ENCODE assay signal across 8 mouse cellular contexts in genomic region chr17:25222504-25222940, GRCm38 (mm10). TPM values are rescaled to one million over a fixed set of nuclear protein-coding genes. Genes with fewer than 3 reads are reported as not detected.
DNase-seq lines count a peak whose midpoint lies in the region; ATAC-seq and TF ChIP-seq lines count a peak whose summit lies in the region.
"Not testable (repeated sequence)": the region's sequence is repeated elsewhere in the genome, so short reads cannot be mapped to it uniquely, and the experiment has no call there.

No protein-coding gene starts in this region.

- WGBS in forebrain, embryonic 12.5 days, result 8% methylated on average over 14 of the region's 28 CpGs
- WGBS in hindbrain, embryonic 11.5 days, result 13% methylated on average over 14 of the region's 28 CpGs
- WGBS in lung, postnatal 0 days, result 26% methylated on average over 8 of the region's 28 CpGs
- WGBS in olfactory bulb, adult 2 months, result 13% methylated on average over 23 of the region's 28 CpGs

- H3K4me2 ChIP-seq in forebrain, embryonic 12.5 days, result peak overlapping the region; percentile 74
- peak overlapping the region; percentile 52 for H3K4me2 ChIP-seq in hindbrain, embryonic 11.5 days (replicated peaks; ENCODE audit: low read depth, low read length)
- H3K4me2 ChIP-seq in lung, postnatal 0 days (replicated peaks; ENCODE audit: low read depth, low read length), result peak overlapping the region; percentile 48

- peaks cover 85% of the 10 kb centered on the region for H3K4me1 ChIP-seq in G1E (ENCODE audit: insufficient read depth, low read depth, low read length)
- H3K4me1 ChIP-seq in forebrain, embryonic 12.5 days, result peaks cover 14% of the 10 kb centered on the region
- not testable (repeated sequence) for H3K4me1 ChIP-seq in hindbrain, embryonic 11.5 days (replicated peaks; ENCODE audit: control insufficient read depth, insufficient read depth, low read length); lung, postnatal 0 days (ENCODE audit: insufficient read depth, low read depth, low read length)
- peaks cover 15% of the 10 kb centered on the region for H3K4me1 ChIP-seq in olfactory bulb, adult 2 months (ENCODE audit: control insufficient read depth, insufficient read depth, low read length)

- peak; percentile 50 for ATAC-seq in G1E (ENCODE audit: extremely low read depth, insufficient number of reproducible peaks, low FRiP score, poor library complexity, severe bottlenecking)
- ATAC-seq in forebrain, embryonic 12.5 days (ENCODE audit: low FRiP score), result peak; percentile 79
- peak; percentile 80 for ATAC-seq in hindbrain, embryonic 11.5 days (ENCODE audit: low FRiP score)
- ATAC-seq in lung, postnatal 0 days, result peak; percentile 90

- not testable (repeated sequence) for H3K9ac ChIP-seq in forebrain, embryonic 12.5 days; hindbrain, embryonic 11.5 days (ENCODE audit: low read depth, low read length); lung, postnatal 0 days (replicated peaks; ENCODE audit: low read depth)

- peak overlapping the region; percentile 73 for H3K4me3 ChIP-seq in G1E (ENCODE audit: low read depth, low read length)
- H3K4me3 ChIP-seq in forebrain, embryonic 12.5 days (replicated peaks), result peak overlapping the region; percentile 41
- peak overlapping the region; percentile 33; the same call in 1 of the 2 replicates for H3K4me3 ChIP-seq in hindbrain, embryonic 11.5 days (ENCODE audit: low read depth, low read length)
- peak overlapping the region; percentile 14; the same call in 1 of the 2 replicates for H3K4me3 ChIP-seq in lung, postnatal 0 days (ENCODE audit: low read depth, low read length)
- peak overlapping the region; percentile 34 for H3K4me3 ChIP-seq in olfactory bulb, adult 2 months (ENCODE audit: insufficient read depth, low read depth, low read length)

- not testable (repeated sequence) for TF ChIP-seq EP300 in lung, postnatal 0 days (IDR thresholded peaks at IDR 0.05)

- H3K27ac ChIP-seq in forebrain, embryonic 12.5 days; hindbrain, embryonic 11.5 days (ENCODE audit: low read depth, low read length); lung, postnatal 0 days (ENCODE audit: low read length): not testable (repeated sequence)
- H3K27ac ChIP-seq in olfactory bulb, adult 2 months (ENCODE audit: insufficient read depth, low read depth, low read length), result peak overlapping the region; percentile 59; the same call in 1 of the 2 replicates

- H3K9me3 ChIP-seq in G1E (replicated peaks); forebrain, embryonic 12.5 days; hindbrain, embryonic 11.5 days (ENCODE audit: control insufficient read depth, low read length); lung, postnatal 0 days (ENCODE audit: low read length): not testable (repeated sequence)

- not testable (repeated sequence) for TF ChIP-seq CTCF in G1E (IDR thresholded peaks at IDR 0.05; ENCODE audit: low read depth, low read length); lung, postnatal 0 days (IDR thresholded peaks at IDR 0.05); olfactory bulb, adult 2 months (IDR thresholded peaks at IDR 0.05; ENCODE audit: insufficient read depth, low read depth, low read length)

- H3K36me3 ChIP-seq in G1E (replicated peaks), result peaks cover 81% of the 10 kb centered on the region
- peaks cover 16% of the 10 kb centered on the region for H3K36me3 ChIP-seq in forebrain, embryonic 12.5 days (replicated peaks)
- not testable (repeated sequence) for H3K36me3 ChIP-seq in hindbrain, embryonic 11.5 days (ENCODE audit: control insufficient read depth, insufficient read depth, low read length); lung, postnatal 0 days (ENCODE audit: insufficient read depth, low read length)

- TF ChIP-seq POLR2A in olfactory bulb, adult 2 months (IDR thresholded peaks at IDR 0.05; ENCODE audit: insufficient read depth, low read depth, low read length), result not testable (repeated sequence)

- not testable (repeated sequence) for H3K27me3 ChIP-seq in G1E (ENCODE audit: insufficient read depth, low read length); forebrain, embryonic 12.5 days; hindbrain, embryonic 11.5 days (ENCODE audit: control insufficient read depth, insufficient read depth, low read length); lung, postnatal 0 days (replicated peaks; ENCODE audit: insufficient read depth, low read length)

- not testable (repeated sequence) for DNase-seq in G1E (ENCODE audit: low spot score); hindbrain, embryonic 11.5 days (ENCODE audit: low spot score); lung, postnatal 0 days (ENCODE audit: low spot score)
- peak; percentile 54 for DNase-seq in cerebellum, adult 8-10 months
- DNase-seq in left cerebral cortex, postnatal 14 days (ENCODE audit: low spot score in 2 of 2), result peak; percentile 23 to 58
- peak; percentile 50 to 71 for DNase-seq in thymus, postnatal 36 days

- intact Hi-C loops in left cerebral cortex, postnatal 14 days (cut with DNase I), result not testable (repeated sequence)

RNA-seq across cellular contexts. Expression of gene Gnptg, which starts 17.4 kb away (rescaled TPM):
- 9.7 and 10.0 TPM in 2 replicates for total RNA-seq in G1E (2014; fragmentation: Nextera tagmentation)
- total RNA-seq in G1E (2017), result 22.2 and 31.1 TPM in 2 replicates
- 5.4 and 11.6 TPM in 2 replicates for polyA plus RNA-seq in G1E (2012)
- polyA plus RNA-seq in forebrain, embryonic 12.5 days (2016; fragmentation: Nextera tagmentation; extraction: Ambion mirVana), result 60.1 and 64.4 TPM in 2 replicates
- polyA plus RNA-seq in hindbrain, embryonic 11.5 days (2014; fragmentation: Nextera tagmentation; extraction: Ambion mirVana), result 51.5 and 57.2 TPM in 2 replicates
- 10 to 100 TPM; 72.2 to 73.5 TPM for total RNA-seq in left cerebral cortex, postnatal 14 days (2021)
- 68.3 and 74.5 TPM in 2 replicates for polyA plus RNA-seq in lung, postnatal 0 days (2015; fragmentation: Nextera tagmentation; extraction: Ambion mirVana)
- not detected in 2 replicates for polyA plus RNA-seq in olfactory bulb, adult 2 months (2012; ENCODE audit: insufficient read depth, insufficient read length, low replicate concordance, missing spikeins)

RNA-seq across cellular contexts. Expression of gene Tsr3, which starts 17.4 kb away (rescaled TPM):
- 15.2 and 17.6 TPM in 2 replicates for total RNA-seq in G1E (2014; fragmentation: Nextera tagmentation)
- 34.4 and 41.0 TPM in 2 replicates for total RNA-seq in G1E (2017)
- 22.4 and 24.2 TPM in 2 replicates for polyA plus RNA-seq in G1E (2012)
- polyA plus RNA-seq in forebrain, embryonic 12.5 days (2016; fragmentation: Nextera tagmentation; extraction: Ambion mirVana), result 61.0 and 64.2 TPM in 2 replicates
- polyA plus RNA-seq in hindbrain, embryonic 11.5 days (2014; fragmentation: Nextera tagmentation; extraction: Ambion mirVana), result 60.3 and 64.9 TPM in 2 replicates
- 10 to 100 TPM; 25.0 to 27.2 TPM for total RNA-seq in left cerebral cortex, postnatal 14 days (2021)
- 33.0 and 37.2 TPM in 2 replicates for polyA plus RNA-seq in lung, postnatal 0 days (2015; fragmentation: Nextera tagmentation; extraction: Ambion mirVana)
- not detected in 2 replicates for polyA plus RNA-seq in olfactory bulb, adult 2 months (2012; ENCODE audit: insufficient read depth, insufficient read length, low replicate concordance, missing spikeins)

RNA-seq across cellular contexts. Expression of gene Baiap3, which starts 33.6 kb away (rescaled TPM):
- total RNA-seq in G1E (2014; fragmentation: Nextera tagmentation) (not detected in 2 replicates), G1E (2017) (0.17 and 0.33 TPM in 2 replicates)
- polyA plus RNA-seq in G1E (2012), result 0.06 TPM in 1 of 2 replicates, not detected in the other
- polyA plus RNA-seq in forebrain, embryonic 12.5 days (2016; fragmentation: Nextera tagmentation; extraction: Ambion mirVana), result 2.9 and 3.8 TPM in 2 replicates
- 2.0 and 4.4 TPM in 2 replicates for polyA plus RNA-seq in hindbrain, embryonic 11.5 days (2014; fragmentation: Nextera tagmentation; extraction: Ambion mirVana)
- 10 to 100 TPM; 15.2 to 23.8 TPM for total RNA-seq in left cerebral cortex, postnatal 14 days (2021)
- polyA plus RNA-seq in lung, postnatal 0 days (2015; fragmentation: Nextera tagmentation; extraction: Ambion mirVana), result 2.6 and 2.8 TPM in 2 replicates
- polyA plus RNA-seq in olfactory bulb, adult 2 months (2012; ENCODE audit: insufficient read depth, insufficient read length, low replicate concordance, missing spikeins), result not detected in 2 replicates

RNA-seq across cellular contexts. Expression of gene Unkl, which starts 34.3 kb away (rescaled TPM):
- total RNA-seq in G1E (2014; fragmentation: Nextera tagmentation) (14.1 and 15.0 TPM in 2 replicates), G1E (2017) (8.5 and 10.1 TPM in 2 replicates)
- polyA plus RNA-seq in G1E (2012), result 59.4 and 65.9 TPM in 2 replicates
- polyA plus RNA-seq in forebrain, embryonic 12.5 days (2016; fragmentation: Nextera tagmentation; extraction: Ambion mirVana), result 10.0 and 11.3 TPM in 2 replicates
- 4.3 and 4.5 TPM in 2 replicates for polyA plus RNA-seq in hindbrain, embryonic 11.5 days (2014; fragmentation: Nextera tagmentation; extraction: Ambion mirVana)
- total RNA-seq in left cerebral cortex, postnatal 14 days (2021), result 10 to 100 TPM; 33.4 to 38.6 TPM
- 7.0 and 7.8 TPM in 2 replicates for polyA plus RNA-seq in lung, postnatal 0 days (2015; fragmentation: Nextera tagmentation; extraction: Ambion mirVana)
- not detected in 2 replicates for polyA plus RNA-seq in olfactory bulb, adult 2 months (2012; ENCODE audit: insufficient read depth, insufficient read length, low replicate concordance, missing spikeins)

RNA-seq across cellular contexts. Expression of gene BC003965, which starts 38.2 kb away (rescaled TPM):
- 10.5 and 15.7 TPM in 2 replicates for total RNA-seq in G1E (2014; fragmentation: Nextera tagmentation)
- 12.1 and 13.9 TPM in 2 replicates for total RNA-seq in G1E (2017)
- 36.9 and 44.1 TPM in 2 replicates for polyA plus RNA-seq in G1E (2012)
- polyA plus RNA-seq in forebrain, embryonic 12.5 days (2016; fragmentation: Nextera tagmentation; extraction: Ambion mirVana), result 36.2 and 37.3 TPM in 2 replicates
- 35.2 and 36.4 TPM in 2 replicates for polyA plus RNA-seq in hindbrain, embryonic 11.5 days (2014; fragmentation: Nextera tagmentation; extraction: Ambion mirVana)
- 10 to 100 TPM; 18.4 to 20.0 TPM for total RNA-seq in left cerebral cortex, postnatal 14 days (2021)
- 18.5 and 19.5 TPM in 2 replicates for polyA plus RNA-seq in lung, postnatal 0 days (2015; fragmentation: Nextera tagmentation; extraction: Ambion mirVana)
- not detected in 2 replicates for polyA plus RNA-seq in olfactory bulb, adult 2 months (2012; ENCODE audit: insufficient read depth, insufficient read length, low replicate concordance, missing spikeins)

Comparison
In these comparisons a context has a peak if more than half of its experiments do, and no peak if none do; other contexts are left out.
1. H3K4me3 ChIP-seq: peak in every context shown above with its lines; median percentile 73 in G1E; 41 in forebrain, embryonic 12.5 days; 34 in olfactory bulb, adult 2 months; 33 in hindbrain, embryonic 11.5 days; 14 in lung, postnatal 0 days.
2. RNA of gene Tsr3, which starts 17.4 kb away (polyA plus RNA-seq): 61.0 to 64.2 TPM in forebrain, embryonic 12.5 days, 60.3 to 64.9 TPM in hindbrain, embryonic 11.5 days, 33.0 to 37.2 TPM in lung, postnatal 0 days and 22.4 to 24.2 TPM in G1E; not detected in olfactory bulb, adult 2 months; every median in the first group is over 10 times any median in the second.
3. Peak in every context shown above with its lines, with median percentiles within 50 percentile points of each other: ATAC-seq and H3K4me2 ChIP-seq.